Mouse (Mus musculus) embryonic facial prominence, embryonic 14.5 days (tissue): Measurements from ENCODE around the gene Kcnh1. TPM values are rescaled to one million over a fixed set of nuclear protein-coding genes. Genes with fewer than 3 reads are reported as not detected.

Experiments used
- ATAC-seq: fragments of 200-750 bp; cut with Nextera tagmentation; 2 replicates; pipeline ENCODE4 v1.8.0; 2017; ENCODE audit warnings: low read depth, moderate number of reproducible peaks, moderate TSS enrichment
- DNase-seq: peaks from one replicate; pipeline ENCODE4 v3.0.0-alpha.2; 2015; ENCODE audit warnings: low spot score
- H3K27ac ChIP-seq: fragments of 300-500 bp; sonication (generic); replicated peaks from 2 replicates; pipeline ENCODE4 v1.5.1; 2014; ENCODE audit warnings: low read depth, mild to moderate bottlenecking, low read length, moderate library complexity
- H3K27me3 ChIP-seq: fragments of 300-500 bp; sonication (generic); replicated peaks from 2 replicates; pipeline ENCODE4 v1.6.1; 2014; ENCODE audit warnings: low read length; ENCODE audit not compliant: control insufficient read depth, insufficient read depth
- H3K36me3 ChIP-seq: fragments of 300-500 bp; sonication (generic); 2 replicates; pipeline ENCODE4 v1.6.1; 2014; ENCODE audit warnings: low read length, mixed read lengths; ENCODE audit not compliant: control insufficient read depth, insufficient read depth
- H3K4me1 ChIP-seq: fragments of 300-500 bp; sonication (generic); 2 replicates; pipeline ENCODE4 v1.6.1; 2014; ENCODE audit warnings: antibody characterized with exemption, low read length; ENCODE audit not compliant: control insufficient read depth, insufficient read depth
- H3K4me2 ChIP-seq: fragments of 300-500 bp; sonication (generic); 2 replicates; pipeline ENCODE4 v1.6.1; 2014; ENCODE audit warnings: low read depth, mild to moderate bottlenecking, low read length, moderate library complexity, mixed read lengths
- H3K4me3 ChIP-seq: fragments of 300-500 bp; sonication (generic); 2 replicates; pipeline ENCODE4 v1.5.1; 2014; ENCODE audit warnings: low read depth, mild to moderate bottlenecking, low read length
- H3K9ac ChIP-seq: fragments of 300-500 bp; sonication (generic); 2 replicates; pipeline ENCODE4 v1.6.1; 2014; ENCODE audit warnings: low read depth, mild to moderate bottlenecking, low read length, moderate library complexity, mixed read lengths
- H3K9me3 ChIP-seq: fragments of 300-500 bp; sonication (generic); 2 replicates; pipeline ENCODE4 v1.6.1; 2016; ENCODE audit warnings: low read length; ENCODE audit not compliant: control insufficient read depth
- WGBS: fragments of 180-500 bp; shearing (Covaris S2); extraction: QIAGEN DNeasy Blood & Tissue Kit; methylation state at CpG from one replicate; pipeline ENCODE4 v1.1.7; 2014; 5-methylcytosine and 5-hydroxymethylcytosine counted together
- polyA plus RNA-seq: library from polyadenylated mRNA; unstranded; fragments of >200 nt; fragmentation: Nextera tagmentation; extraction: Ambion mirVana; gene quantifications from 2 replicates; pipeline ENCODE4 v1.2.1, GENCODE M21; 2014

Gene Kcnh1
- polyA plus RNA-seq, 1 experiment from 2014 or later = 0.89 TPM

GRCm38 (mm10) chr1:192341774-192342173 lies 151.2 kb downstream of the Kcnh1 start:
- Histone ChIP-seq H3K36me3 (no peaks in the 10 kb centered on the region), H3K4me2 (no peak overlapping the region), H3K9ac (no peak overlapping the region), H3K27ac (no peak overlapping the region), H3K9me3 (peaks cover 12% of the 10 kb centered on the region), H3K4me3 (no peak overlapping the region), H3K27me3 (no peaks in the 10 kb centered on the region), H3K4me1 (no peaks in the 10 kb centered on the region)
- WGBS = 81% methylated on average over 4 of the region's 4 CpGs
- DNase-seq = no peak
- ATAC-seq = no peak

DNA sequence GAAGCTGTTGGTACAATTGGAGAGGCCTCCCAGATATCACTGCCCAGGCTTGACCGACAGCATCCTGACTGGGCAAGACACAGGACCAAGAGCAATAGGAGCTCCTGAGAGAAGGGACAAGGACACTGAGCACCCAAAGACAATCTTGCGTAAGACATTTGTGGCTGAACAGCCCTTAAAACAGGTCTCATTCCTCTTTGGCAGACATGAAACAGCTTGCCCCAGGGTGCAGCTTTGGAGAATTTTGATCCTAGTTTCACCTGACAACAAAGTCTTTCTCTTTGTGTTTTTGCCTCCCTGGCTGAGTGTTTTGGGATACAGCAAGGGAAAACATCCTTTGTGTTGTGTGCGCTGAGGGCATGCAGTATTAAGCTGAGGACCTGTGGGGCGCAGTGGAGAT lies 153.4 kb downstream of the Kcnh1 start:
- ATAC-seq (no peak; the same call in 1 of the 2 replicates), DNase-seq (peak; percentile 53)
- no peak overlapping the region for H3K4me2 ChIP-seq
- H3K36me3 ChIP-seq = no peaks in the 10 kb centered on the region
- 84% methylated on average over 4 of the region's 4 CpGs for WGBS
- no peak overlapping the region for H3K4me3 ChIP-seq
- no peaks in the 10 kb centered on the region for H3K4me1 ChIP-seq
- no peak overlapping the region for H3K27ac ChIP-seq
- H3K27me3 ChIP-seq = no peaks in the 10 kb centered on the region
- peaks cover 5% of the 10 kb centered on the region; the same call in 1 of the 2 replicates for H3K9me3 ChIP-seq
- H3K9ac ChIP-seq = no peak overlapping the region

DNA sequence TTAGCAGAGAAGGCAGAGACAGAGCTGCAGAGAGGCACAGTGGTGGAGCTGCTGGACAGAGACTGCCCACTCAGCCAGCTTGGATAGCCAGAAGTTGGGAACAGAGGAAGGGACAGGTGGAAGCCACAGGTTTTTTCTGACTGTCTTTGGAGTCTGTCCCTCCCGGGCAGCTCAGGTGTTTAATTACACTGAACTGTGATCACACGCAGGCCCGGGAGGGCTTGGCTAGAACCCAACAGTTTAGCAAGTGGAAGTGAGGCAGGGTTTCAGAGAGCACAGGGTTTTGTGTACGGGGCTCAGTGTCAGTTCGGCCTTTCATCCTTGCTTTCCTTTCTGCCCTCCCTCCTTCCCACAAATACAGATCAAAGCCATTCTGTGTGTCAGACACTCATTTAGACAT lies 156.8 kb downstream of the Kcnh1 start:
- Histone ChIP-seq H3K27ac (no peak overlapping the region), H3K4me3 (no peak overlapping the region), H3K4me2 (no peak overlapping the region), H3K4me1 (no peaks in the 10 kb centered on the region), H3K27me3 (no peaks in the 10 kb centered on the region), H3K36me3 (no peaks in the 10 kb centered on the region), H3K9ac (no peak overlapping the region), H3K9me3 (peaks cover 5% of the 10 kb centered on the region; the same call in 1 of the 2 replicates)
- WGBS = 59% methylated on average over 5 of the region's 5 CpGs
- no peak for ATAC-seq
- peak; percentile 59 for DNase-seq

- 86% methylated on average over 3 of the region's 3 CpGs for WGBS
- no peak overlapping the region for H3K9ac ChIP-seq
- H3K27me3 ChIP-seq = no peaks in the 10 kb centered on the region
- H3K4me2 ChIP-seq = no peak overlapping the region
- H3K36me3 ChIP-seq = no peaks in the 10 kb centered on the region
- no peaks in the 10 kb centered on the region for H3K4me1 ChIP-seq
- ATAC-seq = no peak
- DNase-seq = no peak
- H3K9me3 ChIP-seq = no peaks in the 10 kb centered on the region
- H3K27ac ChIP-seq = no peak overlapping the region
- H3K4me3 ChIP-seq = no peak overlapping the region
Observed at GRCm38 (mm10) chr1:192356231-192356630, 165.7 kb downstream of the Kcnh1 start.

DNA sequence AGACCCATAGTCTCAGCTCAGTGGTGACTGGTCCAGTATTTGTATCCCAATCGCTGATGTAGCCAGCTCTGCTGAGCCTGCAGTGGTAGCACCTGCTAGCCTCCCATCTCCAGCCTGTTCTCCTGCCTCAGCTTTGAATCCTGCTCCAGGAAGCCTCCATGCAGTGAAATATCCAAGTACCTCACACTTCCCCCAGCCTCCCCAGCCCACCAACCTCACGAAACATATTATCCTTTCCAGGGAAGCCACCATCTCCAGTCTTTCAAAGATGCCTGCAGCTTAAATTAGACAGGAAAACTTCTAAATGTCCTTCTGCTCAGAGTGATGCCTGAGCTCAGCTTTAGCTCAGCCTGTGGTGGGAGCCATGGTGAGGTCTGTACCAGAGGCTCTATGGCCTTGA lies 168.6 kb downstream of the Kcnh1 start:
- no peaks in the 10 kb centered on the region for H3K4me1 ChIP-seq
- H3K27me3 ChIP-seq = no peaks in the 10 kb centered on the region
- H3K9me3 ChIP-seq = no peaks in the 10 kb centered on the region
- no peaks in the 10 kb centered on the region for H3K36me3 ChIP-seq
- ATAC-seq (no peak), DNase-seq (no peak)
- H3K27ac ChIP-seq = no peak overlapping the region
- H3K9ac ChIP-seq = no peak overlapping the region
- no peak overlapping the region for H3K4me3 ChIP-seq
- no peak overlapping the region for H3K4me2 ChIP-seq
- WGBS = 94% methylated on average over 2 of the region's 2 CpGs

- no peak for ATAC-seq
- H3K4me3 ChIP-seq = no peak overlapping the region
- WGBS = 63% methylated on average over 5 of the region's 5 CpGs
Observed at GRCm38 (mm10) chr1:192368336-192368735, 177.8 kb downstream of the Kcnh1 start.

GRCm38 (mm10) chr1:192371943-192372614 lies 181.5 kb downstream of the Kcnh1 start:
- H3K27ac ChIP-seq = no peak overlapping the region
- no peaks in the 10 kb centered on the region for H3K36me3 ChIP-seq
- 76% methylated on average over 4 of the region's 4 CpGs for WGBS
- H3K9ac ChIP-seq = no peak overlapping the region
- 0 out of 2 replicates have a peak, but pooled peaks cover 5% of the 10 kb centered on the region for H3K9me3 ChIP-seq
- no peak overlapping the region for H3K4me3 ChIP-seq
- H3K4me2 ChIP-seq = no peak overlapping the region
- H3K4me1 ChIP-seq = no peaks in the 10 kb centered on the region
- no peak for ATAC-seq
- no peak for DNase-seq
- no peaks in the 10 kb centered on the region for H3K27me3 ChIP-seq

More at GRCm38 (mm10) chr1:192368336-192368735, 177.8 kb downstream of the Kcnh1 start:
- peak; percentile 23 for DNase-seq
- Histone ChIP-seq H3K4me1 (no peaks in the 10 kb centered on the region), H3K36me3 (no peaks in the 10 kb centered on the region), H3K4me2 (no peak overlapping the region), H3K27me3 (no peaks in the 10 kb centered on the region), H3K27ac (no peak overlapping the region), H3K9me3 (0 out of 2 replicates have a peak, but pooled peaks cover 5% of the 10 kb centered on the region), H3K9ac (no peak overlapping the region)

GRCm38 (mm10) chr1:192378546-192379075 lies 188.0 kb downstream of the Kcnh1 start:
- Histone ChIP-seq H3K4me2 (no peak overlapping the region), H3K4me1 (no peaks in the 10 kb centered on the region), H3K9me3 (no peaks in the 10 kb centered on the region), H3K9ac (no peak overlapping the region), H3K27me3 (no peaks in the 10 kb centered on the region), H3K27ac (no peak overlapping the region), H3K4me3 (no peak overlapping the region), H3K36me3 (no peaks in the 10 kb centered on the region)
- ATAC-seq (no peak), DNase-seq (no peak)
- WGBS = 86% methylated on average over 4 of the region's 4 CpGs

DNA sequence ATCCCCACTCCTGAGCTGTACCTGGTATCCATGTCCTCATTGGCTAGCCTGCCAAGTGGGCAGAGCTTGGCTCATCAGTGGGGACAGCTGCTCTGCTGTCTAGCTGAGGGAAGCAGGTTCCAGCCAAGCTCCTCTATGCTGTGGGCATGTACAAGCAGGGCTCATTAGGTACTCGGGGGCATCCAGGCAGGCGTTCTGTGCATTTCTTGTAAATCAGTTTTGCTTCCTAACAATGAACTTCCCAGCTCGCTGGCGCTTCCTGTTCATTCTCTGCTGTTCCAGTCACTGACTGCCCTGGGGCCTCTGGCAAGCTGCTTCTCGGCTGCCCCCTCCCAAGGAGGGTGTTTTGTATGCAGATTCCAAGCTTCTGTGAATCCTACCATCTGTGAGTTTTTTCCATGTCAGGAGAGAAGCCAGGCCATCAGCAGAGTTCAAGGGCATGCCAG lies 190.0 kb downstream of the Kcnh1 start:
- ATAC-seq = no peak
- Histone ChIP-seq H3K4me2 (no peak overlapping the region), H3K27me3 (no peaks in the 10 kb centered on the region), H3K4me3 (no peak overlapping the region), H3K4me1 (no peaks in the 10 kb centered on the region), H3K27ac (no peak overlapping the region), H3K9me3 (no peaks in the 10 kb centered on the region), H3K36me3 (no peaks in the 10 kb centered on the region), H3K9ac (no peak overlapping the region)
- DNase-seq = peak; percentile 10
- 33% methylated on average over 5 of the region's 5 CpGs for WGBS
